Mouse (Mus musculus) kidney, postnatal 36 days (tissue): Measurements from ENCODE around the gene Vamp8.

Source experiments
- DNase-seq, 2 experiments: peaks; one replicate each; pipeline ENCODE4 v3.0.0; 2021 to 2022; ENCODE audit warnings: mixed read lengths in 2 of 2

The Vamp8 gene

GRCm38 (mm10) chr6:72370091-72370490 is 20.4 kb downstream of the Vamp8 start:
- DNase-seq: peak in 1 of 2 experiments; percentile 39

- no peak for DNase-seq
Measured at GRCm38 (mm10) chr6:72369557-72369956, 20.9 kb downstream of the Vamp8 start.

GRCm38 (mm10) chr6:72367460-72367974 is 23.0 kb downstream of the Vamp8 start:
- DNase-seq: no peak

- no peak for DNase-seq
Measured at GRCm38 (mm10) chr6:72366844-72367443, 23.6 kb downstream of the Vamp8 start, which contains the start of gene Rnf181. Gene Rnf181 (minus strand): TSS chr6:72366956.

- DNase-seq: no peak
Measured at GRCm38 (mm10) chr6:72366304-72366703, 24.2 kb downstream of the Vamp8 start.

GRCm38 (mm10) chr6:72364985-72365384 is 25.5 kb downstream of the Vamp8 start:
- peak; percentile 43 to 59 for DNase-seq

GRCm38 (mm10) chr6:72364009-72364408 is 26.5 kb downstream of the Vamp8 start:
- peak in 1 of 2 experiments; percentile 54 for DNase-seq

GRCm38 (mm10) chr6:72362132-72363028 is 28.1 kb downstream of the Vamp8 start:
- peak; percentile 94 to 98 for DNase-seq

- DNase-seq: peak in 1 of 2 experiments; percentile 39
Measured at GRCm38 (mm10) chr6:72361121-72361551, 29.4 kb downstream of the Vamp8 start.

- peak; percentile 79 to 80 for DNase-seq
Measured at GRCm38 (mm10) chr6:72360599-72360935, 29.9 kb downstream of the Vamp8 start.

- DNase-seq: peak; percentile 62 to 75
Measured at GRCm38 (mm10) chr6:72359891-72360598, 30.5 kb downstream of the Vamp8 start.

GRCm38 (mm10) chr6:72359343-72359742 is 31.2 kb downstream of the Vamp8 start:
- DNase-seq: peak in 1 of 2 experiments; percentile 36

GRCm38 (mm10) chr6:72358086-72358764 is 32.3 kb downstream of the Vamp8 start:
- no peak for DNase-seq

- DNase-seq: peak; percentile 35 to 54
Measured at GRCm38 (mm10) chr6:72357164-72358079, 33.1 kb downstream of the Vamp8 start.

- DNase-seq: peak; percentile 64 to 70
Measured at GRCm38 (mm10) chr6:72356001-72356532, 34.4 kb downstream of the Vamp8 start.

GRCm38 (mm10) chr6:72355066-72355911 is 35.2 kb downstream of the Vamp8 start, which contains the start of gene Tmem150a:
Gene Tmem150a (plus strand): TSS chr6:72355447.
- DNase-seq: peak; percentile 94 to 95

- DNase-seq: no peak
Measured at GRCm38 (mm10) chr6:72354025-72354424, 36.5 kb downstream of the Vamp8 start.

GRCm38 (mm10) chr6:72352636-72353405 is 37.7 kb downstream of the Vamp8 start:
- DNase-seq: peak; percentile 48 to 69

- peak; percentile 5 to 55 for DNase-seq
Measured at GRCm38 (mm10) chr6:72350214-72350613, 40.3 kb downstream of the Vamp8 start.
